Comparison of ENCODE assay signal across 8 mouse cellular contexts in genomic region chr13:72400677-72401076, GRCm38 (mm10).
DNase-seq lines count a peak whose midpoint lies in the region; ATAC-seq and TF ChIP-seq lines count a peak whose summit lies in the region.

No protein-coding gene starts in this region.

- H3K27ac ChIP-seq in kidney, embryonic 14.5 days (ENCODE audit: low read depth, low read length) = no peak overlapping the region
- peak overlapping the region; percentile 35; the same call in 1 of the 2 replicates for H3K27ac ChIP-seq in embryonic facial prominence, embryonic 11.5 days (replicated peaks; ENCODE audit: low read depth, low read length)
- no peak overlapping the region; the same call in 1 of the 2 replicates for H3K27ac ChIP-seq in hindbrain, postnatal 0 days

- no peaks in the 10 kb centered on the region for H3K36me3 ChIP-seq in kidney, embryonic 14.5 days (ENCODE audit: control insufficient read depth, insufficient read depth, low read length)
- H3K36me3 ChIP-seq in embryonic facial prominence, embryonic 11.5 days (replicated peaks; ENCODE audit: control insufficient read depth, insufficient read depth, low read depth, low read length) = no peaks in the 10 kb centered on the region
- no peaks in the 10 kb centered on the region for H3K36me3 ChIP-seq in hindbrain, postnatal 0 days (ENCODE audit: insufficient read depth, low read length)

- H3K9me3 ChIP-seq in kidney, embryonic 14.5 days (ENCODE audit: control insufficient read depth, low read length) = no peaks in the 10 kb centered on the region
- H3K9me3 ChIP-seq in embryonic facial prominence, embryonic 11.5 days (replicated peaks; ENCODE audit: control insufficient read depth, low read length) = no peaks in the 10 kb centered on the region
- no peaks in the 10 kb centered on the region for H3K9me3 ChIP-seq in hindbrain, postnatal 0 days (ENCODE audit: low read length)

- no peak for TF ChIP-seq CTCF in hindbrain, postnatal 0 days (IDR thresholded peaks at IDR 0.05; ENCODE audit: low read depth)

- no peak for DNase-seq in kidney, postnatal 25 days
- DNase-seq in embryonic facial prominence, embryonic 11.5 days (ENCODE audit: low spot score) = peak; percentile 65
- DNase-seq in hindbrain, postnatal 0 days (ENCODE audit: low spot score) = peak; percentile 65
- peak; percentile 88 for DNase-seq in mesoderm, embryonic 11.5 days (ENCODE audit: low read depth, low spot score)
- DNase-seq in spleen, adult 12 weeks (ENCODE audit: low spot score) = no peak
- no peak for DNase-seq in lung, postnatal 36 days

- H3K27me3 ChIP-seq in kidney, embryonic 14.5 days (ENCODE audit: control insufficient read depth, insufficient read depth, low read length) = no peaks in the 10 kb centered on the region; the same call in 1 of the 2 replicates
- no peaks in the 10 kb centered on the region for H3K27me3 ChIP-seq in embryonic facial prominence, embryonic 11.5 days (ENCODE audit: control insufficient read depth, insufficient read depth, low read length)
- no peaks in the 10 kb centered on the region for H3K27me3 ChIP-seq in hindbrain, postnatal 0 days (ENCODE audit: insufficient read depth, low read length)

- peak; percentile 78 for ATAC-seq in kidney, embryonic 14.5 days (ENCODE audit: low FRiP score, low TSS enrichment)
- peak; percentile 81 for ATAC-seq in embryonic facial prominence, embryonic 11.5 days (replicated peaks; ENCODE audit: insufficient number of reproducible peaks, low FRiP score, low TSS enrichment, low read depth)
- peak; percentile 51; the same call in 1 of the 2 replicates for ATAC-seq in hindbrain, postnatal 0 days
- no peak for ATAC-seq in monocyte, adult 5-6 weeks (replicated peaks; ENCODE audit: insufficient number of reproducible peaks, low FRiP score, low TSS enrichment, poor library complexity, severe bottlenecking)

- peak overlapping the region; percentile 10; the same call in 1 of the 2 replicates for H3K4me2 ChIP-seq in kidney, embryonic 14.5 days (replicated peaks; ENCODE audit: low read depth, low read length)
- H3K4me2 ChIP-seq in embryonic facial prominence, embryonic 11.5 days (ENCODE audit: low read depth, low read length) = no peak overlapping the region
- H3K4me2 ChIP-seq in hindbrain, postnatal 0 days (ENCODE audit: low read depth, low read length) = 0 out of 2 replicates have a peak overlapping the region, but pooled peaks have one; percentile 17

- WGBS in kidney, embryonic 14.5 days = 16% methylated on average over 10 of the region's 10 CpGs
- WGBS in embryonic facial prominence, embryonic 11.5 days = 16% methylated on average over 10 of the region's 10 CpGs
- WGBS in hindbrain, postnatal 0 days = 17% methylated on average over 10 of the region's 10 CpGs

- H3K9ac ChIP-seq in kidney, embryonic 14.5 days (ENCODE audit: low read depth, low read length) = no peak overlapping the region
- no peak overlapping the region for H3K9ac ChIP-seq in embryonic facial prominence, embryonic 11.5 days (replicated peaks; ENCODE audit: low read length)
- no peak overlapping the region for H3K9ac ChIP-seq in hindbrain, postnatal 0 days (replicated peaks; ENCODE audit: low read length)

- no peak overlapping the region for H3K4me3 ChIP-seq in kidney, embryonic 14.5 days (ENCODE audit: low read length)
- H3K4me3 ChIP-seq in embryonic facial prominence, embryonic 11.5 days (ENCODE audit: low read depth, low read length) = no peak overlapping the region
- H3K4me3 ChIP-seq in hindbrain, postnatal 0 days (ENCODE audit: low read length) = no peak overlapping the region

- H3K4me1 ChIP-seq in kidney, embryonic 14.5 days (ENCODE audit: control insufficient read depth, insufficient read depth, low read length) = no peaks in the 10 kb centered on the region
- no peaks in the 10 kb centered on the region for H3K4me1 ChIP-seq in embryonic facial prominence, embryonic 11.5 days (ENCODE audit: control insufficient read depth, insufficient read depth, low read length)
- H3K4me1 ChIP-seq in hindbrain, postnatal 0 days (ENCODE audit: insufficient read depth, low read length) = no peaks in the 10 kb centered on the region; the same call in none of the 2 replicates

Comparison
In these comparisons a context has a peak if more than half of its experiments do, and no peak if none do; other contexts are left out.
1. DNase-seq: peak in embryonic facial prominence, embryonic 11.5 days (single experiment), hindbrain, postnatal 0 days (single experiment) and mesoderm, embryonic 11.5 days (single experiment); none in kidney, postnatal 25 days (0 of 2), spleen, adult 12 weeks (single experiment) and lung, postnatal 36 days (single experiment).